Mouse (Mus musculus): ENCODE data around the gene Elovl2.

DNA sequence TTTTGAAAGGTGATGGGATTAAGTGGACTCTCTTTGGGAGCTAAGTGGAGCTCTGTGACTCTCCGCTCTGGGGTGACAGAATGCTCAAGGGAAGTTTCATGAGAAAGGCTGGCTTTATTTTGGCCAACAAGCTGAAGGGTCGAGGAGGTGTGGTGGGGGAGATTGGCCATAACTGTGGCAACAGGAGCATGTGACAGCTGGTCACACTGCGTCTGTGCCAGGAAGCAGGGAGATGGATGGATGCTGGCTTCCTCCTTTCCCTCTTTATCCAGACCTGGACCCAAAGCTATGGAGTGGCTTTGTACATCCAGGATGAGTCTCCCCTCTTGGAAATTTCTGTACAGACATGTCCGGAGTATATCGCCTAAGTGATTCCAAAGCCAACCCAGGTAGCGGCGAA, 13.0 kb upstream of the Elovl2 start:
- TF ChIP-seq CTCF (IDR thresholded peaks at IDR 0.05; ENCODE audit: control insufficient read depth, insufficient read depth, insufficient replicate concordance, low read depth, low read length): no peak
- no peak for TF ChIP-seq POLR2A (IDR thresholded peaks at IDR 0.05; ENCODE audit: control insufficient read depth, low read depth, low read length)
